Mouse (Mus musculus) heart, embryonic 10.5 days (tissue): ENCODE results near the gene Ppp6c. TPM values are rescaled to one million over a fixed set of nuclear protein-coding genes. Genes with fewer than 3 reads are reported as not detected.
"Not testable (repeated sequence)": the region's sequence is repeated elsewhere in the genome, so short reads cannot be mapped to it uniquely, and the experiment has no call there.

ENCODE experiments used
- DNase-seq: peaks from one replicate; pipeline ENCODE4 v3.0.0-alpha.2; 2017; ENCODE audit warnings: low spot score
- H3K27ac ChIP-seq: fragments of 300-500 bp; sonication (generic); 2 replicates; pipeline ENCODE4 v1.5.1; 2016; ENCODE audit warnings: mild to moderate bottlenecking
- H3K27me3 ChIP-seq: fragments of 300-500 bp; sonication (generic); 2 replicates; pipeline ENCODE4 v1.6.1; 2016; ENCODE audit warnings: mild to moderate bottlenecking; ENCODE audit not compliant: poor library complexity, insufficient read depth, severe bottlenecking
- H3K36me3 ChIP-seq: fragments of 300-500 bp; sonication (generic); 2 replicates; pipeline ENCODE4 v1.6.1; 2016; ENCODE audit warnings: mild to moderate bottlenecking, moderate library complexity
- H3K4me1 ChIP-seq: fragments of 300-500 bp; sonication (generic); 2 replicates; pipeline ENCODE4 v1.6.1; 2016; ENCODE audit warnings: mild to moderate bottlenecking
- H3K4me3 ChIP-seq: fragments of 300-500 bp; sonication (generic); 2 replicates; pipeline ENCODE4 v1.5.1; 2016; ENCODE audit warnings: mild to moderate bottlenecking, moderate library complexity
- H3K9me3 ChIP-seq: fragments of 300-500 bp; sonication (generic); 2 replicates; pipeline ENCODE4 v1.6.1; 2016; ENCODE audit warnings: mild to moderate bottlenecking, moderate library complexity
- WGBS: fragments of 180-500 bp; shearing (Covaris S2); methylation state at CpG from one replicate; pipeline ENCODE4 v1.1.7; 2016; 5-methylcytosine and 5-hydroxymethylcytosine counted together
- polyA plus RNA-seq: library from polyadenylated mRNA; unstranded; fragments of >200 nt; fragmentation: Nextera tagmentation; extraction: Ambion mirVana; gene quantifications from 2 replicates; pipeline ENCODE4 v1.2.1, GENCODE M21; 2016

Ppp6c gene
- polyA plus RNA-seq, result 52.1 and 61.0 TPM in 2 replicates

- peak; percentile 98 for DNase-seq
- peak within 1 kb of the TSS; percentile 83 for H3K4me3 ChIP-seq
- no peaks in the 10 kb centered on the region for H3K9me3 ChIP-seq
- no peaks in the 10 kb centered on the region for H3K27me3 ChIP-seq
- no peaks in the 10 kb centered on the region for H3K36me3 ChIP-seq
- peak within 1 kb of the TSS; percentile 94 for H3K27ac ChIP-seq
- under 1% methylated on average over 56 of the region's 56 CpGs for WGBS
- peaks cover 9% of the 10 kb centered on the region for H3K4me1 ChIP-seq
These were observed at the start of gene Ppp6c for GRCm38 (mm10) chr2:39226019-39226640. Gene Ppp6c (minus strand): TSS chr2:39226451.

GRCm38 (mm10) chr2:39268357-39268756 lies 42.1 kb upstream of the Ppp6c start:
- H3K27ac ChIP-seq, result no peak overlapping the region
- DNase-seq, result no peak
- H3K4me1 ChIP-seq, result no peaks in the 10 kb centered on the region
- H3K36me3 ChIP-seq, result no peaks in the 10 kb centered on the region
- H3K9me3 ChIP-seq, result no peaks in the 10 kb centered on the region
- H3K27me3 ChIP-seq, result no peaks in the 10 kb centered on the region
- 54% methylated on average over 3 of the region's 3 CpGs for WGBS
- H3K4me3 ChIP-seq, result no peak overlapping the region

GRCm38 (mm10) chr2:39252275-39252674 lies 26.0 kb upstream of the Ppp6c start:
- WGBS, result 90% methylated on average over 11 of the region's 11 CpGs
- not testable (repeated sequence) for H3K4me3 ChIP-seq, H3K27me3 ChIP-seq, DNase-seq, H3K4me1 ChIP-seq, H3K27ac ChIP-seq, H3K36me3 ChIP-seq, H3K9me3 ChIP-seq

- DNase-seq, H3K27ac ChIP-seq, H3K9me3 ChIP-seq, H3K4me3 ChIP-seq, H3K36me3 ChIP-seq, H3K4me1 ChIP-seq, H3K27me3 ChIP-seq: not testable (repeated sequence)
- WGBS, result 60% methylated on average over 10 of the region's 11 CpGs
These were observed 20.6 kb upstream of the Ppp6c start for GRCm38 (mm10) chr2:39246862-39247261.

GRCm38 (mm10) chr2:39226731-39227130 lies 480 bp upstream of the Ppp6c start:
- H3K4me1 ChIP-seq, result peaks cover 9% of the 10 kb centered on the region
- H3K27me3 ChIP-seq, result no peaks in the 10 kb centered on the region
- DNase-seq, result no peak
- WGBS, result 28% methylated on average over 3 of the region's 3 CpGs
- peak overlapping the region; percentile 94; the same call in 1 of the 2 replicates for H3K27ac ChIP-seq
- H3K4me3 ChIP-seq, result peak overlapping the region; percentile 83
- no peaks in the 10 kb centered on the region for H3K9me3 ChIP-seq
- H3K36me3 ChIP-seq, result no peaks in the 10 kb centered on the region

- not testable (repeated sequence) for H3K4me1 ChIP-seq, H3K27me3 ChIP-seq, H3K36me3 ChIP-seq, H3K9me3 ChIP-seq
- Histone ChIP-seq H3K27ac (peak overlapping the region; percentile 94), H3K4me3 (peak overlapping the region; percentile 83)
- 4% methylated on average over 36 of the region's 36 CpGs for WGBS
- peak; percentile 75 for DNase-seq
These were observed 776 bp downstream of the Ppp6c start for GRCm38 (mm10) chr2:39225331-39226018.

GRCm38 (mm10) chr2:39224621-39225020 lies 1.6 kb downstream of the Ppp6c start:
- Histone ChIP-seq H3K27ac (no peak overlapping the region), H3K4me1 (peaks cover 9% of the 10 kb centered on the region), H3K27me3 (no peaks in the 10 kb centered on the region), H3K36me3 (no peaks in the 10 kb centered on the region), H3K9me3 (no peaks in the 10 kb centered on the region), H3K4me3 (no peak overlapping the region; the same call in 1 of the 2 replicates)
- no peak for DNase-seq

GRCm38 (mm10) chr2:39220010-39220409 lies 6.2 kb downstream of the Ppp6c start:
- Histone ChIP-seq H3K4me1 (peaks cover 11% of the 10 kb centered on the region), H3K27me3 (no peaks in the 10 kb centered on the region), H3K4me3 (no peak overlapping the region), H3K27ac (no peak overlapping the region), H3K36me3 (no peaks in the 10 kb centered on the region), H3K9me3 (no peaks in the 10 kb centered on the region)
- 92% methylated on average over 6 of the region's 6 CpGs for WGBS
- no peak for DNase-seq

GRCm38 (mm10) chr2:39219034-39219433 lies 7.2 kb downstream of the Ppp6c start:
- WGBS, result 96% methylated on average over 3 of the region's 3 CpGs
- DNase-seq, result no peak

GRCm38 (mm10) chr2:39217150-39217549 lies 9.1 kb downstream of the Ppp6c start:
- no peak for DNase-seq
- no peaks in the 10 kb centered on the region for H3K9me3 ChIP-seq
- H3K4me1 ChIP-seq, result 0 out of 2 replicates have a peak, but pooled peaks cover 2% of the 10 kb centered on the region
- H3K36me3 ChIP-seq, result no peaks in the 10 kb centered on the region
- WGBS, result 94% methylated on average over 4 of the region's 4 CpGs
- no peak overlapping the region for H3K27ac ChIP-seq
- H3K4me3 ChIP-seq, result no peak overlapping the region
- no peaks in the 10 kb centered on the region for H3K27me3 ChIP-seq

More at GRCm38 (mm10) chr2:39219034-39219433, 7.2 kb downstream of the Ppp6c start:
- Histone ChIP-seq H3K27ac (no peak overlapping the region), H3K36me3 (no peaks in the 10 kb centered on the region), H3K27me3 (no peaks in the 10 kb centered on the region), H3K4me3 (no peak overlapping the region), H3K9me3 (no peaks in the 10 kb centered on the region), H3K4me1 (0 out of 2 replicates have a peak, but pooled peaks cover 2% of the 10 kb centered on the region)

GRCm38 (mm10) chr2:39210738-39211137 lies 15.5 kb downstream of the Ppp6c start:
- 93% methylated on average over 4 of the region's 4 CpGs for whole genome bisulfite sequencing
- H3K9me3 ChIP-seq, result no peaks in the 10 kb centered on the region
- H3K27me3 ChIP-seq, result no peaks in the 10 kb centered on the region
- no peaks in the 10 kb centered on the region for H3K4me1 ChIP-seq
- DNase-seq, result no peak
- H3K27ac ChIP-seq, result no peak overlapping the region
- H3K4me3 ChIP-seq, result no peak overlapping the region
- H3K36me3 ChIP-seq, result peaks cover 10% of the 10 kb centered on the region

GRCm38 (mm10) chr2:39203359-39203758 lies 22.9 kb downstream of the Ppp6c start:
- Histone ChIP-seq H3K27ac (no peak overlapping the region), H3K36me3 (peaks cover 27% of the 10 kb centered on the region), H3K4me3 (no peak overlapping the region), H3K27me3 (no peaks in the 10 kb centered on the region), H3K4me1 (no peaks in the 10 kb centered on the region), H3K9me3 (no peaks in the 10 kb centered on the region)
- WGBS, result 80% methylated on average over 2 of the region's 2 CpGs
- DNase-seq, result no peak

GRCm38 (mm10) chr2:39194809-39195208 lies 31.4 kb downstream of the Ppp6c start:
- no peaks in the 10 kb centered on the region for H3K27me3 ChIP-seq
- no peak for DNase-seq
- H3K4me3 ChIP-seq, result no peak overlapping the region
- 82% methylated on average over 2 of the region's 2 CpGs for WGBS
- H3K27ac ChIP-seq, result no peak overlapping the region
- no peaks in the 10 kb centered on the region for H3K9me3 ChIP-seq
- H3K36me3 ChIP-seq, result peaks cover 12% of the 10 kb centered on the region
- H3K4me1 ChIP-seq, result peaks cover 7% of the 10 kb centered on the region; the same call in 1 of the 2 replicates
